Mouse (Mus musculus) adrenal gland, postnatal 10 days (tissue): ENCODE data around the gene Foxn1. TPM values are rescaled to one million over a fixed set of nuclear protein-coding genes. Genes with fewer than 3 reads are reported as not detected.
A peak's percentile ranks its signal among the peaks of the same experiment; 100 is the strongest.

Experiments
- DNase-seq: peaks from one replicate; pipeline ENCODE4 v3.0.0; 2021; ENCODE audit warnings: mixed read lengths
- total RNA-seq, 2 experiments: library from RNA; stranded (reverse); gene quantifications; 2 replicates each; pipeline ENCODE4 v1.2.3; 2021

The Foxn1 gene
- total RNA-seq, 2 experiments from 2014 or later = 0.09 TPM; not detected in 1

GRCm38 (mm10) chr11:78327215-78327614 is 59.1 kb downstream of the Foxn1 start:
- DNase-seq = no peak

DNA sequence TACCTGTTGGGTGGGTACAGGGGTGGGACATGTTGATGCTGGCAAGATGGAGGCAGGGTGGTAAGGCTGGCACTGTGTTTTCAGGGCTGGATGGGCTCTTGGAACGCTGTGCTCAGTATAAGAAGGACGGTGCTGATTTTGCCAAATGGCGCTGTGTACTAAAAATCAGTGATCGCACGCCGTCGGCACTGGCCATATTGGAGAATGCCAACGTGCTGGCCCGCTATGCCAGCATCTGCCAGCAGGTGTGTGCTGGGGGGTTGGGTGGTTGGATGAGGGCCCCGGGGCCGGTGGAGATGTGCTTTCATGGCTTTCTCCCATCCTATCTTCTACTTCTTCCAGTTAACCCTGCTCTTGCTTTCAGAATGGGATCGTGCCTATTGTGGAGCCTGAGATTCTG is 61.4 kb downstream of the Foxn1 start:
- DNase-seq = no peak

DNA sequence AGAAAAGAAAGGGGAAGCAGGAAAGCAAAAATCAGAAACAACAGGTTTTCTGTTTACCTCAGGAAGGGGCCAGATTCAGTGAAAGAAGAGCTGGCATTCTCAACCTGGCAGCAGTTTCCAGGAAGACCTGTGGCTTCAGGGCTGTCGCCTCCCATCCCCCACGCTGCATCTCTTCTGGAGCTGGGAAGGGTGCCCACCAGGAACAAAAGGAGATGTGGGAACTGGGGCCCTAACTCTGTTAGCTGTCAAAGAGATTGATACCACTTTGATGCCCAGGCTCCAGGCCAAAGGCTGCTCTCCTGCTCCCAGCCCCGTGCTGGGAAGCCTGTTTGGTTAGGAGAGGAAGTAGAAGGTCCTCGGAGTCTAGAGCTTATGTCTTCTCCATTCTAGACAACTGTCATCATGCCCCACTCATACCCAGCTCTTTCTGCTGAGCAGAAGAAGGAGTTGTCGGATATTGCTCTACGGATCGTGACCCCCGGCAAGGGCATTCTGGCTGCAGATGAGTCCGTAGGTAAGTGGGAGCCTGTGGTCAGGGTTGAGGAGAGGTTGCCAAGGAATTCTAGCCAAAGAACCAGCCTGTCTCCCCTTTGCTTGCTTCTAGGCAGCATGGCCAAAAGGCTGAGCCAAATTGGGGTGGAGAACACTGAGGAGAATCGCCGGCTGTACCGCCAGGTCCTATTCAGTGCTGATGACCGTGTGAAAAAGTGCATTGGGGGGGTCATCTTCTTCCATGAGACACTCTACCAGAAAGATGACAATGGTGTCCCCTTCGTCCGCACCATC is 62.2 kb downstream of the Foxn1 start:
- DNase-seq = no peak

DNA sequence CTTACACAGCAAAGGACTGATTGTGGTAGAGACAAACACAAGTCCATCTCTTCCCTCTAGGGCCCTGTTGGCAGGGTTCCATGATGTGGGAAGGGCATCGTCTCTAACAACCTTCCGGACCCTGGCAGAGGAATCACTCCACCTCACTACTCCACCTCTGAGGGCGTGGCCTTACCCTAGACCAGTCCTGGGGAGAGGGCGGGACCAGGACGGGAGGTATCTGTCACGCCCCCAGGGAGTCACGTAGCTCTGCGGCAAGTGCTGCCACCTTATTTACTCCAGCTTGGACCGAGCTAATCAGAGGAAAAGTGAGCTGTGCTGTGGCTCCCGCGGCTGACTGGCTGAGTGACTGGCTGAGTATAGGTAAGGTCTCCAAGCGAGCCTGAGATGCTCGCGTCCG is 63.5 kb downstream of the Foxn1 start, which contains the start of gene Aldoc:
Gene Aldoc (plus strand): TSS at position 109 of the 400 bp plus-strand sequence.
- peak; percentile 87 for DNase-seq

DNA sequence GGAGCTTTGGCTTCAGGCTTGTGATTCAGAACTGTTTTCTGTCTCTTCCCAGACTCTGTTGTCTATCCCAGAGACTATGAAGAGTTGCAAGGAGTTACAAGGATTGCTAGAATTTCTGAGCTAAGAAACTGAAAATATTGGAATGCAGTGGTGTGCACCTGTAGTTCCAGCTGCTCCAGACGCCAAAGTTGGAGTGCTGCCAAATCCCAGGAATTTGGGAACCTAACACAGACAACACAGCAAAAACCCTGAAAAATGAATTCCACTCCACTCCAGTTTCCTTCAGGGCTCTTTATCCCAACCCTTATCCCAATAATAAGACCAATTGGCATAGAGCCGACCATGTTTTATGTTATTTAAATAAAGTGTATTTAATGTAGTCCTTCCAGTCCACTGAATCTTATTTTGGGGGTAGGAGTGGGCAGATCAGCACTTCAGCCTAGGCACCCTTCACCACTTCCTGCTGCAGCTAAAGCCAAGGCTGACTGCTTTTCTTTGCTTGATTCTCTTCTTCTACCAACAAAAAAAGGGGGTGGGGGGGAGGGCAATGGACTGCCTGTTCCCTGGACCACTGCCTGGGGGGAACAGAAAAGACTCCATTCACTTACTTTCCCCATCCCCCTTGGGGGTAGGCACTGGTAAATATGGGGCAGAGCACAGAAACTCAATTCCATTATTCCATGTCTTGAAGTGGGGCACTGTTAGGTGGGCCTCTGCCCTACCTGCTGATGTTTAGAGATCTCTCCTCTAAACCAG is 64.1 kb downstream of the Foxn1 start:
- no peak for DNase-seq

- no peak for DNase-seq
Observed at GRCm38 (mm10) chr11:78318411-78318810, 67.9 kb downstream of the Foxn1 start.

DNA sequence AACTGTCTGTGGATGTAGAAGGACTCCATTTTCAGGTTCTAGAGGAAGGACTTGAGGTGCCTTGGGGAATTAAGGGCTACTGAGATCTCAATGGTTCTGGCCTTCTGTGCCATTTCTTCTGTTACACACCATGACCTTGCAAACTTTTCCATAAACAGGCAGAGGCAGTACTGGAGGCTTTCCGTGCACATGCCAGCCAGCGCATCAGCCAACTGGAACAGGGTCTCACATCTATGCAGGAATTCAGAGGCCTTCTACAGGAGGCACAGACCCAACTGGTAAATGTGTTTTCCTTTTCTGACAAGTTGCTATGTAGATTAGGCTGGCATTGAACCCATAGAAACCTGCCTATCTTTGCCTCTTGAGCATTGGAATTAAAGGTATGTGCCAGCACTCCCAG is 72.7 kb downstream of the Foxn1 start:
- no peak for DNase-seq

- DNase-seq = peak; percentile 46
Observed at GRCm38 (mm10) chr11:78310861-78311511, 75.4 kb downstream of the Foxn1 start.

Other genes with a start within 250 kb of the Foxn1 start
- gene Traf4, start 221.0 kb downstream of the Foxn1 start, total RNA-seq = 10 to 100 TPM; 52.2 to 53.0 TPM
- 10 to 100 TPM in 1 of 2 experiments, 1 to 10 TPM in 1; 8.6 to 10.9 TPM for gene Nek8, start 209.9 kb downstream of the Foxn1 start, total RNA-seq
- gene Tlcd1, start 209.8 kb downstream of the Foxn1 start, total RNA-seq = 10 to 100 TPM; 34.4 to 45.6 TPM
- 1,000 to 10,000 TPM; 1,780 to 1,853 TPM for gene Rpl23a, start 203.0 kb downstream of the Foxn1 start, total RNA-seq
- gene Rab34, start 198.1 kb downstream of the Foxn1 start, total RNA-seq = 100 to 1,000 TPM in 1 of 2 experiments, 10 to 100 TPM in 1; 93.0 to 100 TPM
- gene Proca1, start 193.2 kb downstream of the Foxn1 start, total RNA-seq = 10 to 100 TPM; 14.8 to 18.1 TPM
- gene Sdf2, start 140.8 kb downstream of the Foxn1 start, total RNA-seq = 10 to 100 TPM; 67.9 to 68.2 TPM
- gene Supt6, start 140.6 kb downstream of the Foxn1 start, total RNA-seq = 10 to 100 TPM; 46.9 to 50.9 TPM
- 100 to 1,000 TPM; 138 to 184 TPM for gene 2610507B11Rik, start 124.8 kb downstream of the Foxn1 start, total RNA-seq
- 1 to 10 TPM in 1 of 2 experiments, under 1 TPM in 1; 0.57 to 2.2 TPM for gene BC030499, start 95.7 kb downstream of the Foxn1 start, total RNA-seq
- 10 to 100 TPM; 11.2 to 16.1 TPM for gene Spag5, start 85.0 kb downstream of the Foxn1 start, total RNA-seq
- 1 to 10 TPM; 8.3 to 8.6 TPM for gene Aldoc, start 63.6 kb downstream of the Foxn1 start, total RNA-seq
- 10 to 100 TPM; 40.1 to 40.3 TPM for gene Pigs, start 58.1 kb downstream of the Foxn1 start, total RNA-seq
- 10 to 100 TPM; 36.1 to 42.5 TPM for gene Unc119, start 43.1 kb downstream of the Foxn1 start, total RNA-seq
- gene Slc13a2, start 35.7 kb upstream of the Foxn1 start, total RNA-seq = not detected
- gene Slc46a1, start 79.1 kb upstream of the Foxn1 start, total RNA-seq = 10 to 100 TPM; 13.2 to 14.8 TPM
- gene Sarm1, start 111.2 kb upstream of the Foxn1 start, total RNA-seq = 1 to 10 TPM; 3.2 to 5.5 TPM
- 100 to 1,000 TPM; 229 to 546 TPM for gene Vtn, start 112.5 kb upstream of the Foxn1 start, total RNA-seq
- not detected for gene Sebox, start 116.9 kb upstream of the Foxn1 start, total RNA-seq
- gene Tmem199, start 125.6 kb upstream of the Foxn1 start, total RNA-seq = 10 to 100 TPM; 21.3 to 25.1 TPM
- gene Poldip2, start 125.6 kb upstream of the Foxn1 start, total RNA-seq = 100 to 1,000 TPM; 188 to 199 TPM
- 10 to 100 TPM; 52.2 to 55.1 TPM for gene Tnfaip1, start 149.8 kb upstream of the Foxn1 start, total RNA-seq
- gene Ift20, start 149.8 kb upstream of the Foxn1 start, total RNA-seq = 10 to 100 TPM; 69.1 to 71.5 TPM
- gene Tmem97, start 164.2 kb upstream of the Foxn1 start, total RNA-seq = 10 to 100 TPM; 39.1 to 40.9 TPM